Mouse (Mus musculus): Measurements from ENCODE around the gene Nfkbib. TPM values are rescaled to one million over a fixed set of nuclear protein-coding genes. Genes with fewer than 3 reads are reported as not detected.
A peak's percentile ranks its signal among the peaks of the same experiment; 100 is the strongest.

The Nfkbib gene
- polyA plus RNA-seq, 1 experiment: not detected

GRCm38 (mm10) chr7:28792391-28793185, 25.3 kb upstream of the Nfkbib start:
- Histone ChIP-seq H3K4me1 (ENCODE audit: control insufficient read depth, insufficient read depth, low read length) (peaks cover 14% of the 10 kb centered on the region; the same call in 1 of the 2 replicates), H3K27ac (ENCODE audit: insufficient read depth, low read depth, low read length) (no peak overlapping the region), H3K4me3 (ENCODE audit: insufficient read depth, low read depth, low read length) (no peak overlapping the region)
- 81% methylated on average over 14 of the region's 14 CpGs for WGBS
- no peak for TF ChIP-seq CTCF (IDR thresholded peaks at IDR 0.05; ENCODE audit: insufficient read depth, low read depth, low read length)
- no peak for TF ChIP-seq POLR2A (IDR thresholded peaks at IDR 0.05; ENCODE audit: insufficient read depth, low read depth, low read length)

GRCm38 (mm10) chr7:28791706-28792105, 24.4 kb upstream of the Nfkbib start:
- H3K4me1 ChIP-seq (ENCODE audit: control insufficient read depth, insufficient read depth, low read length): peaks cover 11% of the 10 kb centered on the region; the same call in 1 of the 2 replicates
- no peak overlapping the region for H3K27ac ChIP-seq (ENCODE audit: insufficient read depth, low read depth, low read length)
- no peak overlapping the region for H3K4me3 ChIP-seq (ENCODE audit: insufficient read depth, low read depth, low read length)
- TF ChIP-seq CTCF (IDR thresholded peaks at IDR 0.05; ENCODE audit: insufficient read depth, low read depth, low read length) (no peak), POLR2A (IDR thresholded peaks at IDR 0.05; ENCODE audit: insufficient read depth, low read depth, low read length) (no peak)

- H3K4me1 ChIP-seq (ENCODE audit: control insufficient read depth, insufficient read depth, low read length): peaks cover 5% of the 10 kb centered on the region; the same call in 1 of the 2 replicates
- 53% methylated on average over 8 of the region's 8 CpGs for WGBS
- no peak overlapping the region for H3K27ac ChIP-seq (ENCODE audit: insufficient read depth, low read depth, low read length)
- no peak overlapping the region for H3K4me3 ChIP-seq (ENCODE audit: insufficient read depth, low read depth, low read length)
- TF ChIP-seq CTCF (IDR thresholded peaks at IDR 0.05; ENCODE audit: insufficient read depth, low read depth, low read length) (no peak), POLR2A (IDR thresholded peaks at IDR 0.05; ENCODE audit: insufficient read depth, low read depth, low read length) (no peak)
These were observed 22.9 kb upstream of the Nfkbib start for GRCm38 (mm10) chr7:28790066-28790806.

- Histone ChIP-seq H3K27ac (ENCODE audit: insufficient read depth, low read depth, low read length) (no peak overlapping the region), H3K4me1 (ENCODE audit: control insufficient read depth, insufficient read depth, low read length) (peaks cover 7% of the 10 kb centered on the region; the same call in 1 of the 2 replicates), H3K4me3 (ENCODE audit: insufficient read depth, low read depth, low read length) (no peak overlapping the region)
- WGBS: 91% methylated on average over 3 of the region's 3 CpGs
- TF ChIP-seq CTCF (IDR thresholded peaks at IDR 0.05; ENCODE audit: insufficient read depth, low read depth, low read length) (no peak), POLR2A (IDR thresholded peaks at IDR 0.05; ENCODE audit: insufficient read depth, low read depth, low read length) (no peak)
These were observed 21.9 kb upstream of the Nfkbib start for GRCm38 (mm10) chr7:28789235-28789634.

GRCm38 (mm10) chr7:28788307-28789195, 21.2 kb upstream of the Nfkbib start, which contains the start of gene Rinl:
Gene Rinl, plus strand, starts transcription at chr7:28788969.
- no peak for TF ChIP-seq CTCF (IDR thresholded peaks at IDR 0.05; ENCODE audit: insufficient read depth, low read depth, low read length)
- TF ChIP-seq POLR2A (IDR thresholded peaks at IDR 0.05; ENCODE audit: insufficient read depth, low read depth, low read length): no peak
- Histone ChIP-seq H3K27ac (ENCODE audit: insufficient read depth, low read depth, low read length) (no peak within 1 kb of the TSS), H3K4me1 (ENCODE audit: control insufficient read depth, insufficient read depth, low read length) (peaks cover 12% of the 10 kb centered on the region), H3K4me3 (ENCODE audit: insufficient read depth, low read depth, low read length) (no peak within 1 kb of the TSS)
- 75% methylated on average over 5 of the region's 5 CpGs for WGBS

- WGBS: 89% methylated on average over 9 of the region's 9 CpGs
- no peak overlapping the region for H3K27ac ChIP-seq (ENCODE audit: insufficient read depth, low read depth, low read length)
- no peak for TF ChIP-seq CTCF (IDR thresholded peaks at IDR 0.05; ENCODE audit: insufficient read depth, low read depth, low read length)
- TF ChIP-seq POLR2A (IDR thresholded peaks at IDR 0.05; ENCODE audit: insufficient read depth, low read depth, low read length): no peak
These were observed 20.6 kb upstream of the Nfkbib start for GRCm38 (mm10) chr7:28787884-28788283.

GRCm38 (mm10) chr7:28785161-28785560, 17.8 kb upstream of the Nfkbib start:
- H3K27ac ChIP-seq (ENCODE audit: insufficient read depth, low read depth, low read length): no peak overlapping the region
- WGBS: 65% methylated on average over 5 of the region's 5 CpGs
- peaks cover 24% of the 10 kb centered on the region for H3K4me1 ChIP-seq (ENCODE audit: control insufficient read depth, insufficient read depth, low read length)
- TF ChIP-seq POLR2A (IDR thresholded peaks at IDR 0.05; ENCODE audit: insufficient read depth, low read depth, low read length) (no peak), CTCF (IDR thresholded peaks at IDR 0.05; ENCODE audit: insufficient read depth, low read depth, low read length) (no peak)
- H3K4me3 ChIP-seq (ENCODE audit: insufficient read depth, low read depth, low read length): no peak overlapping the region

More at GRCm38 (mm10) chr7:28787884-28788283, 20.6 kb upstream of the Nfkbib start:
- Histone ChIP-seq H3K4me3 (ENCODE audit: insufficient read depth, low read depth, low read length) (no peak overlapping the region), H3K4me1 (ENCODE audit: control insufficient read depth, insufficient read depth, low read length) (peaks cover 12% of the 10 kb centered on the region)

GRCm38 (mm10) chr7:28781261-28781663, 13.9 kb upstream of the Nfkbib start:
- WGBS: 75% methylated on average over 8 of the region's 8 CpGs
- H3K27ac ChIP-seq (ENCODE audit: insufficient read depth, low read depth, low read length): peak overlapping the region; percentile 12; the same call in 1 of the 2 replicates
- H3K4me1 ChIP-seq (ENCODE audit: control insufficient read depth, insufficient read depth, low read length): peaks cover 23% of the 10 kb centered on the region
- H3K4me3 ChIP-seq (ENCODE audit: insufficient read depth, low read depth, low read length): no peak overlapping the region
- TF ChIP-seq POLR2A (IDR thresholded peaks at IDR 0.05; ENCODE audit: insufficient read depth, low read depth, low read length): no peak
- no peak for TF ChIP-seq CTCF (IDR thresholded peaks at IDR 0.05; ENCODE audit: insufficient read depth, low read depth, low read length)

All from olfactory bulb, adult 2 months (tissue).